Mouse (Mus musculus) forebrain, embryonic 11.5 days (tissue): ENCODE data around the gene Nol4l. TPM values are rescaled to one million over a fixed set of nuclear protein-coding genes. Genes with fewer than 3 reads are reported as not detected.
A peak's percentile ranks its signal among the peaks of the same experiment; 100 is the strongest.

Experiments used
- ATAC-seq: fragments of 200-750 bp; cut with Nextera tagmentation; replicated peaks from 2 replicates; pipeline ENCODE4 v1.8.0; 2017; ENCODE audit warnings: moderate TSS enrichment; ENCODE audit not compliant: low FRiP score
- DNase-seq: peaks from one replicate; pipeline ENCODE4 v3.0.0-alpha.2; 2017; ENCODE audit warnings: low spot score
- H3K27ac ChIP-seq: fragments of 300-500 bp; sonication (generic); 2 replicates; pipeline ENCODE4 v1.5.1; 2014; ENCODE audit warnings: low read depth, low read length
- H3K27me3 ChIP-seq: fragments of 300-500 bp; sonication (generic); 2 replicates; pipeline ENCODE4 v1.6.1; 2014; ENCODE audit warnings: mild to moderate bottlenecking, low read length, mixed read lengths; ENCODE audit not compliant: control insufficient read depth, insufficient read depth
- H3K36me3 ChIP-seq: fragments of 300-500 bp; sonication (generic); 2 replicates; pipeline ENCODE4 v1.6.1; 2014; ENCODE audit warnings: mild to moderate bottlenecking, low read length, moderate library complexity, mixed read lengths; ENCODE audit not compliant: control insufficient read depth, insufficient read depth
- H3K4me1 ChIP-seq: fragments of 300-500 bp; sonication (generic); replicated peaks from 2 replicates; pipeline ENCODE4 v1.6.1; 2014; ENCODE audit warnings: low read length, mixed read lengths; ENCODE audit not compliant: control insufficient read depth, insufficient read depth
- H3K4me2 ChIP-seq: fragments of 300-500 bp; sonication (generic); 2 replicates; pipeline ENCODE4 v1.6.1; 2014; ENCODE audit warnings: low read depth, mild to moderate bottlenecking, low read length, moderate library complexity, mixed read lengths; ENCODE audit not compliant: severe bottlenecking
- H3K4me3 ChIP-seq: fragments of 300-500 bp; sonication (generic); 2 replicates; pipeline ENCODE4 v1.5.1; 2014; ENCODE audit warnings: low read depth, low read length
- H3K9ac ChIP-seq: fragments of 300-500 bp; sonication (generic); 2 replicates; pipeline ENCODE4 v1.6.1; 2014; ENCODE audit warnings: low read length
- H3K9me3 ChIP-seq: fragments of 300-500 bp; sonication (generic); 2 replicates; pipeline ENCODE4 v1.6.1; 2016; ENCODE audit warnings: low read length, mixed read lengths; ENCODE audit not compliant: control insufficient read depth
- WGBS: fragments of 180-500 bp; shearing (Covaris S2); extraction: QIAGEN DNeasy Blood & Tissue Kit; methylation state at CpG from one replicate; pipeline ENCODE4 v1.1.7; 2014; 5-methylcytosine and 5-hydroxymethylcytosine counted together
- polyA plus RNA-seq: library from polyadenylated mRNA; unstranded; fragments of >200 nt; fragmentation: Nextera tagmentation; extraction: Ambion mirVana; gene quantifications from 2 replicates; pipeline ENCODE4 v1.2.1, GENCODE M21; 2014

The Nol4l gene
- polyA plus RNA-seq, 1 experiment from 2014 or later: 25.6 TPM

DNA sequence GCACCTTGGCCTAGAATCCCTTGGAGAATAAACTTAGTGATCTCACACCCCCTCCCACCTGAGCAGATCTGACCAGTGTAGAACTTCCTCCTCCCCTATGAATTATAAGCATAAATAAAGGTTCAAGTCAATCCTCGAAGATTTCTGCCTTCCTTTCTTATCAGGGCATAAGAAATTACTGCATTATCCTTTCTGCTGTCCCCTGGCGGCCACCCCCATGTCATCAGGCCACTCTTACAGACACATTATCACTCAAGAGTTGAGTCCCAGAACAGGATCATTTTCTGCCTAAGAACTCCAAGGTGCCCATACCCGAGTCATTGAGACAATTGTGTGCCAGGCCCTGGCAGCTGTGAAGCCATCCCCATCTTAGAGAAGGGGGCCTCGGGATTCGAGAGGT, 1.2 kb upstream of the Nol4l start:
- Histone ChIP-seq H3K36me3 (no peaks in the 10 kb centered on the region), H3K27me3 (peaks cover 10% of the 10 kb centered on the region), H3K4me1 (peaks cover 9% of the 10 kb centered on the region), H3K4me2 (no peak overlapping the region), H3K4me3 (no peak overlapping the region), H3K9me3 (no peaks in the 10 kb centered on the region), H3K9ac (no peak overlapping the region), H3K27ac (no peak overlapping the region)
- ATAC-seq (no peak), DNase-seq (no peak)
- WGBS: 52% methylated on average over 5 of the region's 5 CpGs

DNA sequence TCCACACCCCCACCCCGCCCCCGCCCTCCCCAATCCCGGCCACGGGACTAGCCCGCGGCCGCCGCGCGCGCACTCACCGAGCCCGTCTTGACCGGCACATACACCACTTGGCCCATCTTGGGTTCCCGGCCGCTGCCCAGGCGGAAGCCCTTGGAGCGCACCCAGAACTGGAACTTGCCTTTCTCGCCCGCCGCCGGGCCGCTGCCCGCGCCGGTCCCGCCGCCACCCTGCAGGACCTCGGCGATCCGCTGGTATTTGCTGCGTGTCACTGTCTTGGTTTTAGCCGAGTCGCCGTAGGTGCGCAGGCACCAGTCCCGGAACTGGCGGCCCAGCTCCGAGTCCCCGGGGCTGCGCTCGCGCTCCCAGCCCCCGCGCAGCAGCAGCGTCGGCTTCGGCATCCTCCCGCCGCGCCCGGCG, 398 bp downstream of the Nol4l start:
- H3K4me1 ChIP-seq: peaks cover 14% of the 10 kb centered on the region
- H3K27me3 ChIP-seq: peaks cover 10% of the 10 kb centered on the region
- peak overlapping the region; percentile 74 for H3K4me3 ChIP-seq
- peak overlapping the region; percentile 100 for H3K4me2 ChIP-seq
- peak overlapping the region; percentile 75 for H3K9ac ChIP-seq
- peak overlapping the region; percentile 60 for H3K27ac ChIP-seq
- DNase-seq: peak; percentile 81
- WGBS: 1% methylated on average over 49 of the region's 53 CpGs
- H3K36me3 ChIP-seq: no peaks in the 10 kb centered on the region
- H3K9me3 ChIP-seq: no peaks in the 10 kb centered on the region
- peak; percentile 13; the same call in 1 of the 2 replicates for ATAC-seq

DNA sequence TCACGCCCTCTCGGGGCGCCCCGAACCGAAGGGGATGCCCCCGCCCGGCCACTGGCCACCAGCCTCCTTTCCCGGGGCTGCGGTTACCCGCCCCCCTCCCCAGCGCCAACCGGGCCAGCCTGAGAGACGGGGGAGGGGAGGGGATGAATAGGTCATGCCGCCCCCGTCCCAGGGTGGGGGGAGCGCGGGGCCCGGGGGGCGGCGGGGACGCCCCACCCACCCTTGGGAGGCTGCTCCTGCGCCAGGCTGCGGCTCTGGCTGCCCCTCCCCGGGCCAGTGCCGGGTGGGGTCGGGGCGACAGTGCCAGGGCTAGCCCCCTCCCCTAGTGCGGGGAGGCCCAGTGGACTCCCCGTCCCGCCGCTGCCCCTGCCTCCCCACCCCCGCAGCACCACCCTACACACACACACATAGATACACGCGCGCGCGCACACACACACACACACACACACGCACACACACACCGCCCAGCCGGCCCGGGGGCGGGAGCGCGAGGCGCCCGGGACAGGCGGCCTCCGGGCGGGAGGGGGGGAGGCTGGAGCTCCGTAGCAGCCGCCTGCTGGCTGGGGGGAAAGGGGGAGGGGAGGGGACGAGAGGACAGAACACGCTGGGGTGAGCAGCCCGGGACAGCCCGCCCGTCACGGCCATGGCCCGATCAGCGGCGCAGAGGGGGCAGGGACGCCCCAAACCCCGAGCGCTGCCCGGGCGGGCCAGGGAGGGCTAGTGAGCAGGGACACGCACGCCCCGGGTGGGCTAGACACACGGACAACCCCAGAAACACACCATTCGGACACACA, 1.0 kb downstream of the Nol4l start:
- Histone ChIP-seq H3K27me3 (peaks cover 10% of the 10 kb centered on the region), H3K9me3 (no peaks in the 10 kb centered on the region), H3K27ac (peak overlapping the region; percentile 60), H3K4me3 (peak overlapping the region; percentile 74), H3K4me1 (peaks cover 14% of the 10 kb centered on the region), H3K36me3 (no peaks in the 10 kb centered on the region), H3K4me2 (peak overlapping the region; percentile 100), H3K9ac (peak overlapping the region; percentile 75)
- DNase-seq (peak; percentile 84), ATAC-seq (peak; percentile 53)
- under 1% methylated on average over 24 of the region's 70 CpGs for WGBS

DNA sequence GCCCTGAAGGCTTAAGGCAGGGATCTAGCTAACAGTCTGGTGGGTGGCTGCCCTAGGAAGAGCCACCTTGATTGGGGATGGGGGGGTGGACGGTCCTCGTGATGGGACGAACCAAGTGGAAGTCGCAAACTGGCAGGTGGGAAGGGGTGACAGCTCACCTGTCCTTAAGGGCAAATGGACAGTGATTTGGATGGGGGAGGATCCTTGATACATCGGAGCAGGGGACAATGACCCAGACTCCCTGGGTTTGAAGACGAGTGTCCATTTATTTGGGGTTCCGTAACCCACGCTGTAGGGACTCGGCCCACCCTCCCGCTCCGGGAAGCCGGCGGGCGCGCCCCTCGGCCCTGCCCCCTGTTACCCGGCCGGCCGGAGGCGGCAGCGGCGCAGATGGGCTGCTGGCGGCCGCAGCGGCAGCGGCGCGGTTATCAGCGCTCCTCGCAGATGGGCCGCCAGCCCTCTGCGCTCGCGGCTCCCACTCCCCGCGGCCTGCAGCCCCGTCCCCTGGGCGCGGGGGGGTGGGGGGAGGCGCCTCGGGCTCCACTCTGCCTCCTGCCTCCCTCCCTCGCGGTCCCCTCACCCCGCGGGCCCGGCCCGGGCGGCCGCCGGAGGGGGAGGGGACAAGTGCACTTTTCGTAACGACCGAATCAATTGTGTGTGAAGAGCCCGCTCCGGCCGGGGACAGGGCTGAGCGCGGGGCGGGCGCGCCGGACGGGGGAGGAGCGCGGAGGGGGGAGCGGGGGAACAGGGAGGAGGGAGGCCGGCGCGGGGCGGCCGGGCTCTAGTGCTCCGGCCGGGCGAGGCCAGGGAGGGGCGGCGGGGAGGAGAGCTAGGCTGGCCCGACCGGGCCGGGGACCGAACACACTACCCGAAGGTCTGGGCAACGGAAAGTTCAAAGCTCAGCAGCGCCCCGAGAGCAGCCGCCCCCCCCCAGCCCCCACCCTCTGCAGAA, 1.9 kb downstream of the Nol4l start:
- WGBS: under 1% methylated on average over 67 of the region's 85 CpGs
- Histone ChIP-seq H3K4me2 (peak overlapping the region; percentile 100), H3K36me3 (no peaks in the 10 kb centered on the region), H3K9me3 (no peaks in the 10 kb centered on the region), H3K27ac (peak overlapping the region; percentile 60), H3K4me1 (peaks cover 14% of the 10 kb centered on the region), H3K9ac (peak overlapping the region; percentile 75), H3K27me3 (peaks cover 10% of the 10 kb centered on the region), H3K4me3 (peak overlapping the region; percentile 74)
- DNase-seq (peak; percentile 85), ATAC-seq (peak; percentile 62)

DNA sequence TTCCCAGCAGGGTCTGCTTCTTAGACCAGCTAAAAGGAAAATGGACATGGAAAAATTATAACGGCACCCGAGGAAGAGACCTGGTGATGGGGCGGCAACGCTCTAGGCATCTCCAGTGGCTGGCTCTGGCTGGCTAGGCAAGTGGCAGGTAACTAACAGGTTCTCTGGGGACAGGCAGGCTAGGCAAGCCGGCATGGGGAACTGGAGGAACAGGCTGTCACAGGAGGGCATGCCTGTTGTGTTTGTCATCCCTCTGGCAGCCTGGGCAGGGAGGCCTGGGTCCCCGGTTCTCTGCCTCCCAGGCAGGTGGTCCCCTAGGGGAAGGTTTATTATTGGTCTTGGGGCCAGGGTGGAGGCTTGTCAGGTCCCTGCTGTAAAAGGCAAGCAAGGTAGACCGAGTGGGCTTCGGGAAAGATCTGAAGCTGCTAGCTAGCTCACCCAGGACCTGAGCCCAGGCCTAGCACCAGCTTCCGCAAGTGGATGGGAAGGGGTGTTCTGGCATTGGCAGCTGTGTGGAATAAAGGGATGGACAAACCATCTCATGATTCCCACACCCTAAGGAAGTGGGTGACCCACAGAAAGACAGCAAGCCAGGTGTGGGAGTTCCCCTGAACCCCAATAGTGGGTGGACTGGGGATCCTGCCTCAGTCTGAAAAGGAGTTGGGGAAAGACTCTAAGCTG, 2.8 kb downstream of the Nol4l start:
- ATAC-seq (no peak), DNase-seq (no peak)
- Histone ChIP-seq H3K9ac (no peak overlapping the region), H3K4me1 (peaks cover 17% of the 10 kb centered on the region), H3K9me3 (no peaks in the 10 kb centered on the region), H3K36me3 (no peaks in the 10 kb centered on the region), H3K4me2 (peak overlapping the region; percentile 100; the same call in 1 of the 2 replicates), H3K4me3 (peak overlapping the region; percentile 74; the same call in 1 of the 2 replicates), H3K27me3 (peaks cover 10% of the 10 kb centered on the region), H3K27ac (peak overlapping the region; percentile 60; the same call in 1 of the 2 replicates)
- 58% methylated on average over 9 of the region's 9 CpGs for WGBS

- H3K36me3 ChIP-seq: no peaks in the 10 kb centered on the region
- H3K27ac ChIP-seq: no peak overlapping the region
- DNase-seq (peak; percentile 66), ATAC-seq (no peak)
- no peak overlapping the region for H3K9ac ChIP-seq
- no peak overlapping the region for H3K4me3 ChIP-seq
- no peak overlapping the region for H3K4me2 ChIP-seq
- H3K4me1 ChIP-seq: peaks cover 17% of the 10 kb centered on the region
- no peaks in the 10 kb centered on the region for H3K9me3 ChIP-seq
- 7% methylated on average over 10 of the region's 10 CpGs for WGBS
- H3K27me3 ChIP-seq: peaks cover 6% of the 10 kb centered on the region
Observed at GRCm38 (mm10) chr2:153525906-153526311, 3.9 kb downstream of the Nol4l start.

DNA sequence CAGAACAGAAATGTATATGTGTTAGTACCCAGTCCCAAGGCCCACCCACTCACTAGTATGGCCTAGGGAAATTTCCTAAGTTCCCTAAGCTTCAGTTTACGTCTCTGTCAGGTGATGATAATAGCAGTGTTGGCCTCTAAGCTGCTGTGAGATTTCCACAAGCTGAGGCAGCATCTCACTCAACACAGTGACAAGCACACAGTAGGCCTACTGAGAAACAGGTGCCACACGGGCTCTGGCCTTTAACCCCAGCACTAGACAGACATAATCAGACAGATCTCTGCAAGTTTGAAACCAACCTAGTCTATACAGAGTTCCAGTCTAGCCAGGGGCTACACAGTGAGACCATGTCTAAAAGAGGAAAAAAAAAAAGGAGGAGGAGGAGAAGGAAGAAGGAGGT, 5.0 kb downstream of the Nol4l start:
- no peaks in the 10 kb centered on the region; the same call in 1 of the 2 replicates for H3K27me3 ChIP-seq
- H3K4me1 ChIP-seq: peaks cover 13% of the 10 kb centered on the region
- no peaks in the 10 kb centered on the region for H3K36me3 ChIP-seq
- DNase-seq: no peak
- WGBS: 72% methylated on average over 2 of the region's 2 CpGs
- no peak overlapping the region for H3K9ac ChIP-seq
- no peak overlapping the region for H3K4me3 ChIP-seq
- no peaks in the 10 kb centered on the region for H3K9me3 ChIP-seq
- no peak for ATAC-seq
- no peak overlapping the region for H3K27ac ChIP-seq
- no peak overlapping the region for H3K4me2 ChIP-seq

- peaks cover 13% of the 10 kb centered on the region for H3K4me1 ChIP-seq
- WGBS: 87% methylated on average over 12 of the region's 12 CpGs
- no peak overlapping the region for H3K4me3 ChIP-seq
- no peak overlapping the region for H3K27ac ChIP-seq
- H3K4me2 ChIP-seq: no peak overlapping the region
- H3K9ac ChIP-seq: no peak overlapping the region
- ATAC-seq (no peak), DNase-seq (no peak)
- H3K36me3 ChIP-seq: no peaks in the 10 kb centered on the region
- no peaks in the 10 kb centered on the region for H3K9me3 ChIP-seq
- H3K27me3 ChIP-seq: no peaks in the 10 kb centered on the region; the same call in 1 of the 2 replicates
Observed at GRCm38 (mm10) chr2:153523656-153524055, 6.1 kb downstream of the Nol4l start.
